Mouse (Mus musculus) cerebellum, adult 2 months (tissue): Measurements from ENCODE around the gene Mrnip.

Experiments used
- CTCF ChIP-seq: fragments of 200-500 bp; IDR thresholded peaks from 2 replicates; pipeline ENCODE4 v1.5.1; 2011; ENCODE audit warnings: low read depth, mild to moderate bottlenecking, control low read depth, low read length, moderate library complexity, borderline replicate concordance; ENCODE audit not compliant: insufficient read depth
- POLR2A ChIP-seq: fragments of 200-500 bp; IDR thresholded peaks from 2 replicates; pipeline ENCODE4 v1.6.1; 2011; ENCODE audit warnings: low read length, control low read depth, borderline replicate concordance; ENCODE audit not compliant: insufficient read depth

DNA sequence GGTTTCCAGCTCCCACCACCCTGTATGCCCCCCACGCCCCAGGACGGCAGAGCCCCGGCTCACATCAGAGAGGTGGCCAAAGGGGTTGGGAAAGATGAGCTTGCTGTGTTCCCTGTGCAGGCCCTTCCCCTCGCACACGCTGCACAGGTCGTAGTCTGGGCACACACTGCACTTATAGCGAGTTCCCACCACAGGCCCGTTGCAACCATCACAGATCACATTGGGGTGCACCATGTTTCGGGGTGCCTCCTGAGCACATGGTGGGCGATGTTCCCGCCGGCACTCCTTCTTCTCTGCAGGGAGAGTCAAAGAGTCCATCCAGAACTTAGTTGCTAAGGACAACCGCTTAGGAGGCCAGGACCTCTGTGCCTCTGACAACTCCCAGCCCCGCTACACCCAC, 33.1 kb downstream of the Mrnip start:
- TF ChIP-seq POLR2A (no peak), CTCF (no peak)
